Mouse (Mus musculus) lung, embryonic 14.5 days (tissue): ENCODE data around the gene Pik3ap1. TPM values are rescaled to one million over a fixed set of nuclear protein-coding genes. Genes with fewer than 3 reads are reported as not detected.
"Not testable (repeated sequence)": the region's sequence is repeated elsewhere in the genome, so short reads cannot be mapped to it uniquely, and the experiment has no call there.

Source experiments
- ATAC-seq: fragments of 200-750 bp; cut with Nextera tagmentation; 2 replicates; pipeline ENCODE4 v1.8.0; 2017; ENCODE audit warnings: mild to moderate bottlenecking, moderate TSS enrichment, moderate library complexity; ENCODE audit not compliant: insufficient read depth
- DNase-seq: peaks from one replicate; pipeline ENCODE4 v3.0.0-alpha.2; 2015
- H3K27ac ChIP-seq: fragments of 300-500 bp; sonication (generic); 2 replicates; pipeline ENCODE4 v1.5.1; 2014; ENCODE audit warnings: low read depth, mild to moderate bottlenecking, moderate library complexity
- H3K27me3 ChIP-seq: fragments of 300-500 bp; sonication (generic); 2 replicates; pipeline ENCODE4 v1.6.1; 2014; ENCODE audit warnings: low read length, control low read depth; ENCODE audit not compliant: insufficient read depth
- H3K36me3 ChIP-seq: fragments of 300-500 bp; sonication (generic); 2 replicates; pipeline ENCODE4 v1.6.1; 2014; ENCODE audit warnings: control low read depth; ENCODE audit not compliant: insufficient read depth
- H3K4me1 ChIP-seq: fragments of 300-500 bp; sonication (generic); 2 replicates; pipeline ENCODE4 v1.6.1; 2014; ENCODE audit warnings: antibody characterized with exemption, control low read depth; ENCODE audit not compliant: insufficient read depth
- H3K4me2 ChIP-seq: fragments of 300-500 bp; sonication (generic); 2 replicates; pipeline ENCODE4 v1.6.1; 2014; ENCODE audit warnings: mild to moderate bottlenecking
- H3K4me3 ChIP-seq: fragments of 300-500 bp; sonication (generic); 2 replicates; pipeline ENCODE4 v1.5.1; 2014; ENCODE audit warnings: low read depth, low read length
- H3K9ac ChIP-seq: fragments of 300-500 bp; sonication (generic); 2 replicates; pipeline ENCODE4 v1.6.1; 2014
- H3K9me3 ChIP-seq: fragments of 300-500 bp; sonication (generic); 2 replicates; pipeline ENCODE4 v1.6.1; 2016; ENCODE audit warnings: low read depth, low read length, control low read depth
- CTCF ChIP-seq: IDR thresholded peaks from 2 replicates; pipeline ENCODE4 v1.5.1; 2016; ENCODE audit warnings: antibody characterized with exemption, low read depth
- WGBS: fragments of 180-500 bp; shearing (Covaris S2); extraction: QIAGEN DNeasy Blood & Tissue Kit; methylation state at CpG from one replicate; pipeline ENCODE4 v1.1.7; 2014; 5-methylcytosine and 5-hydroxymethylcytosine counted together
- polyA plus RNA-seq: library from polyadenylated mRNA; unstranded; fragments of >200 nt; fragmentation: Nextera tagmentation; extraction: Ambion mirVana; gene quantifications from 2 replicates; pipeline ENCODE4 v1.2.1, GENCODE M21; 2014

Pik3ap1 gene
- polyA plus RNA-seq, result 2.7 TPM in 2 replicates

DNA sequence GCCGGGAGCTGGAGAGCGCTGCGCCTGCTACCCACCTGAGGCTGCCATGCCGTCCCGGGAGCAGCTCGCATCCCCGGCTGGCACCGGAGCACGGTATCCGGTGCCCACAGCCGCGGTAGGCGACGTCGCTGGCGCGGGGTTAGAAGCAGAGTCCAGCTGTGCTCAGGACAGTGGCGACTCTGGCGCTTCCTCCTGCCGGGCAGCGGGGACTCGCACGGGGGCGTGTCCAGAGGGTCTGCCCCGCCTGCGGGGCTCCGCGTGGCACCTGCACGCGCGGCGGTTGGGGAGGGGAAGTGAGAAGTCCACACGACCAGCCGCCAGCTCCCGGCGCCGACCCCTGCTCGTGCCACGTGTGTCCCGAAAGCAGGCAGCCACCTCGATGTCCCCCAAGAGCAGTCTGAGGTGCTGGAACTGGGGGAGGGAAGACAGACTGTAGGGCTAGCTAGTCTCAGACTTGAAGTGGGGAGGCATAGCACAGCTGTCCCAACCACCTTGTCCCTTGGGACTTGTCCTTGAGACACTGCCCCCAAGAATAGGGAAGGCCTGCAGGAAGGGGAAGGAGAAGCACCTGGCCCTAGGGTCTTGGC, at the start of gene Pik3ap1:
Gene Pik3ap1, minus strand, starts transcription at position 181 of the 587 bp plus-strand sequence.
- Histone ChIP-seq H3K36me3 (no peaks in the 10 kb centered on the region), H3K9ac (peak within 1 kb of the TSS; percentile 50), H3K4me3 (peak within 1 kb of the TSS; percentile 45), H3K4me1 (0 out of 2 replicates have a peak, but pooled peaks cover 8% of the 10 kb centered on the region), H3K9me3 (no peaks in the 10 kb centered on the region), H3K27me3 (no peaks in the 10 kb centered on the region), H3K4me2 (peak within 1 kb of the TSS; percentile 97), H3K27ac (no peak within 1 kb of the TSS)
- DNase-seq (peak; percentile 51), ATAC-seq (peak; percentile 62; the same call in 1 of the 2 replicates)
- under 1% methylated on average over 41 of the region's 41 CpGs for WGBS
- no peak for TF ChIP-seq CTCF

DNA sequence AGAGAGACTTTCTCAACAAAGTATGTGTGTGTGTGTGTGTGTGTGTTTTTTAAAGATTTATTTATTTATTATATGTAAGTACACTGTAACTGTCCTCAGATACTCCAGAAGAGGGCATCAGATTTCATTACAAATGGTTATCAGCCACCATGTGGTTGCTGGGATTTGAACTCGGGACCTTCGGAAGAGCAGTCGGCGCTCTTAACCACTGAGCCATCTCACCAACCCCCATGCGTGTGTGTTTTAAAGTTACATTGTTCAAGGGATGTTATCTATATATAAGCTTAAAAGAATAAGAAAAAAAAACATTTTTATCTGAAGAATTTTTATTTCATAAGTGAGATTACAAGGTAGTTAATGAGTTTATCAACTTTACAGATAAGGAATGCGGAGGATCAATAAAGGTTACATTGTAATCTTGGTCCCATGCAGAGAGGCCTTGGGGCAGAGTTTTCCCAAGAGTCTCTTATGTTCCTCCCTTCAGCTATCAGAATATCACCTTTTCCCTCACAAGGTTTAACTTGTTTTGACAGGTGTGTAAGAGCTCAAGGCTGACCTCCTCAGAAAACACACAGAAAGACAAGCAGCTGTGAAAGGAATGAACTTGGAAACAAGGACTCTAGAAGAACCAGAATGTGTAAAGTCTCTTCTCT, 46.7 kb upstream of the Pik3ap1 start:
- DNase-seq, H3K27me3 ChIP-seq, ATAC-seq, H3K4me3 ChIP-seq, H3K9ac ChIP-seq, H3K4me1 ChIP-seq, H3K9me3 ChIP-seq, H3K27ac ChIP-seq, H3K4me2 ChIP-seq, H3K36me3 ChIP-seq: not testable (repeated sequence)
- WGBS, result no CpG with 5 or more reads among the region's 6 CpGs

DNA sequence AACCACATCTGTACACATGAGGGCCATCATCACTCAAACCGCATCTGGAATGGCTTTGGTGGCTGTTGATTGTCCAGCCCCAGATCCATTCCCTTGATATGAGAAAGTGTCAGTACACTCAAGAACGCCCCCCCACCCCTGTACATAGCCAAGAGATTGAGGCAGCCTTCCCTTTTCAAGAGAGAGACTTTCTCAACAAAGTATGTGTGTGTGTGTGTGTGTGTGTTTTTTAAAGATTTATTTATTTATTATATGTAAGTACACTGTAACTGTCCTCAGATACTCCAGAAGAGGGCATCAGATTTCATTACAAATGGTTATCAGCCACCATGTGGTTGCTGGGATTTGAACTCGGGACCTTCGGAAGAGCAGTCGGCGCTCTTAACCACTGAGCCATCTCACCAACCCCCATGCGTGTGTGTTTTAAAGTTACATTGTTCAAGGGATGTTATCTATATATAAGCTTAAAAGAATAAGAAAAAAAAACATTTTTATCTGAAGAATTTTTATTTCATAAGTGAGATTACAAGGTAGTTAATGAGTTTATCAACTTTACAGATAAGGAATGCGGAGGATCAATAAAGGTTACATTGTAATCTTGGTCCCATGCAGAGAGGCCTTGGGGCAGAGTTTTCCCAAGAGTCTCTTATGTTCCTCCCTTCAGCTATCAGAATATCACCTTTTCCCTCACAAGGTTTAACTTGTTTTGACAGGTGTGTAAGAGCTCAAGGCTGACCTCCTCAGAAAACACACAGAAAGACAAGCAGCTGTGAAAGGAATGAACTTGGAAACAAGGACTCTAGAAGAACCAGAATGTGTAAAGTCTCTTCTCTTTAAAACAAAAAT, 41.2 kb upstream of the Pik3ap1 start:
- not testable (repeated sequence) for H3K9me3 ChIP-seq, H3K4me3 ChIP-seq, H3K4me1 ChIP-seq, DNase-seq, H3K27ac ChIP-seq, H3K27me3 ChIP-seq, H3K4me2 ChIP-seq, H3K36me3 ChIP-seq, ATAC-seq, H3K9ac ChIP-seq
- WGBS, result no CpG with 5 or more reads among the region's 8 CpGs

DNA sequence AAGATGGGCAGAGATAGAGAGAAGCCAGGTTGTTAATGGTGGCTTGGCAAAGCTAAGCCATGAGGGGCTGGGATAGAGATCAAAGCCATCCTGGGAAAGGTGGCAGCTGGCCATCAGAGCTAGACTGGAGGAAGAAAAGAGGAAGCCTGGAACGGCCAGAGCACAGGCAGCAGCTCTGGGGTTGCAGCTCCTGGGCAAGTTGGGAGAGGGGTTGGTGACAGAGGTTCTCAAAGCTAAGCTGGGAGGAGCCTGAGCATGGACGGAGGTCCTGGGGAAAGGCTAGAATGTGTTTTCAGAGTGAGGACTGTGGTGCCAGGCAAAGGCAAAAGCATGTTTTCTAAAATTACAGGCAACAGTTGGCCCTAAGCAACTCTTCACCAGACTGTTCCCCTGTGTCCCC, 36.4 kb upstream of the Pik3ap1 start:
- H3K9me3 ChIP-seq, result no peaks in the 10 kb centered on the region
- H3K9ac ChIP-seq, result no peak overlapping the region
- ATAC-seq (no peak), DNase-seq (no peak)
- H3K27me3 ChIP-seq, result no peaks in the 10 kb centered on the region
- H3K4me1 ChIP-seq, result no peaks in the 10 kb centered on the region
- no peak overlapping the region for H3K4me3 ChIP-seq
- no peak overlapping the region for H3K27ac ChIP-seq
- TF ChIP-seq CTCF, result no peak
- no peaks in the 10 kb centered on the region for H3K36me3 ChIP-seq
- WGBS, result 41% methylated on average over 2 of the region's 2 CpGs
- no peak overlapping the region for H3K4me2 ChIP-seq

DNA sequence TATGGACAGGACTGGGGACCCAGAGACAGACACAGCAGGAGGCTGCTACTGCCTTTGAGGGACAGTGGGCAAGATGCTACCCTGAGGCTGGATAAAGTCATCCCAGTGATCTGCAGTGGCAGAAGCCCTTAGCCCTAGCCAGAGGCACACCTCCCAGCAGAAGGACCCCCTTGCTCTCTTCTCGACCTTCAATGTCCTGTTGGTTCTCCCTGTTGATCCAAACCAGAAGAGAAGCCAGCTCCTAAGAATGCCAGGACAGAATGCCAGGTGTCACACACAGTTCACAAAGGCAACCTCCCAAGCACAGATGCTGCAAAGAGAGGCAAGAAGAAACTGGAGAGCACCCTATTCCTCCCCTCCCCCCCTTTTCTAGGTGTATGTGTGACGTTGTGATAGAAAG, 33.9 kb upstream of the Pik3ap1 start:
- 62% methylated on average over 2 of the region's 2 CpGs for WGBS
- DNase-seq (no peak), ATAC-seq (no peak)
- Histone ChIP-seq H3K27ac (no peak overlapping the region), H3K9me3 (no peaks in the 10 kb centered on the region), H3K36me3 (no peaks in the 10 kb centered on the region), H3K9ac (no peak overlapping the region), H3K4me1 (no peaks in the 10 kb centered on the region), H3K27me3 (no peaks in the 10 kb centered on the region), H3K4me3 (no peak overlapping the region), H3K4me2 (no peak overlapping the region)
- TF ChIP-seq CTCF, result no peak

DNA sequence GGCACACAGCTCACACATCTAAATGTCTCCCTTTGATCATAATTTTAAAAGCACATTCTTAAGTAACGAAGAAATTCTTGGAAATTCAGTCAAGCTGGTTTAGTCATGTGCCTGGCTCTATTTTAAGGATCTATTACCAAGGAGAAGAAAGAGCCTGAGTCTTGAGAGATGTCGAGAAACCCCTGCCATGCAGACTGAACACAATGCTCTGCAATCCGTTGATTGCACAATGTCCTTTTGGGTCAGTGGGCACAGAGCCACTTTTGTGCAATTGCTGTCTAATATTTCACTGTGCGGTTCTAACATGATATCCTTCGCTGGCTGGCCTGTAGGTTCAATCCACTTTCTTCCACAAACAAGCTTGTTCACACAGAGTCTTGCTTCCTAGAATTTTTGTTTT, 33.1 kb upstream of the Pik3ap1 start:
- Histone ChIP-seq H3K36me3 (no peaks in the 10 kb centered on the region), H3K4me1 (no peaks in the 10 kb centered on the region), H3K9ac (no peak overlapping the region), H3K27ac (no peak overlapping the region), H3K4me3 (no peak overlapping the region), H3K4me2 (no peak overlapping the region), H3K27me3 (no peaks in the 10 kb centered on the region), H3K9me3 (no peaks in the 10 kb centered on the region)
- DNase-seq (no peak), ATAC-seq (no peak)
- no peak for TF ChIP-seq CTCF
- 54% methylated on average over 5 of the region's 5 CpGs for WGBS

DNA sequence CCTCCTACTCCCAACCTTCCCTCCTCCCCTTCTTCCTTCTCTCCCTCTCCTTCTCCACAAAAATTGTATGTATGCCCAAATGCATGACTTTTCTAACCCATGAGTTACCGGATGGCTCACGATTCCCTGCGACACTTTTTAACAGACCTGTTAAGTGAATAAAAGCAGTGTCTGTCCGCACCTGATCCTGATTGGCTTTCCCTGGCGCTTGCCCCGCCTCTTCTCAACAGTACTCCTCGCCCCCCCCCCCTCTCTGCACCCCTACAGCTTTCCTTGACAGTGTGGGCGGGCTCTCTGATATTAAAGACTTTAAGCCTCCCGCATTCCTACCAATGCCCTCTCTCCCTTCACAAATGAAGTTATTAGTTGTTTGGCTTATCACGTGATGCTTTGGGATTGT, 31.3 kb upstream of the Pik3ap1 start:
- H3K9ac ChIP-seq, result no peak overlapping the region
- ATAC-seq, result no peak
- no peaks in the 10 kb centered on the region for H3K36me3 ChIP-seq
- no peak for TF ChIP-seq CTCF
- H3K27ac ChIP-seq, result no peak overlapping the region
- H3K4me3 ChIP-seq, result no peak overlapping the region
- no peaks in the 10 kb centered on the region for H3K27me3 ChIP-seq
- no peaks in the 10 kb centered on the region for H3K9me3 ChIP-seq
- H3K4me1 ChIP-seq, result no peaks in the 10 kb centered on the region
- no peak overlapping the region for H3K4me2 ChIP-seq
- DNase-seq, result no peak
- WGBS, result 29% methylated on average over 9 of the region's 10 CpGs
